Mouse (Mus musculus) heart, embryonic 14.5 days (tissue): ENCODE measurements at regions not wholly inside any gene's neighbourhood (a gene's known extent, or its start where the extent isn't known, plus 50 kb on each side); places are given as distances from the start of the nearest gene placed in this dataset.

Experiments used
- ATAC-seq: fragments of 200-750 bp; cut with Nextera tagmentation; 2 replicates; pipeline ENCODE4 v1.8.0; 2017; ENCODE audit warnings: low read depth, moderate TSS enrichment; ENCODE audit not compliant: insufficient number of reproducible peaks, insufficient read depth, low FRiP score
- H3K27ac ChIP-seq, 2 experiments: fragments of 200-500 bp in 1 of 2; fragments of 300-500 bp in 1 of 2; sonication (generic) in 1 of 2; replicated peaks in 1 of 2; 2 replicates each; pipeline ENCODE4 v1.5.1; 2012 to 2014; ENCODE audit warnings: low read depth in 2 of 2, low read length in 2 of 2, control low read depth in 1 of 2, mild to moderate bottlenecking in 1 of 2, mixed read lengths in 1 of 2; ENCODE audit not compliant: control insufficient read depth in 1 of 2, insufficient read depth in 1 of 2
- H3K27me3 ChIP-seq: fragments of 300-500 bp; sonication (generic); 2 replicates; pipeline ENCODE4 v1.6.1; 2014; ENCODE audit warnings: mild to moderate bottlenecking, low read length, control low read depth; ENCODE audit not compliant: control insufficient read depth, insufficient read depth
- H3K36me3 ChIP-seq: fragments of 300-500 bp; sonication (generic); 2 replicates; pipeline ENCODE4 v1.6.1; 2014; ENCODE audit warnings: mild to moderate bottlenecking, control low read depth, low read length, mixed read lengths; ENCODE audit not compliant: control insufficient read depth, insufficient read depth
- H3K4me1 ChIP-seq, 2 experiments: fragments of 200-500 bp in 1 of 2; fragments of 300-500 bp in 1 of 2; sonication (generic) in 1 of 2; 2 replicates each; pipeline ENCODE4 v1.6.1; 2012 to 2014; ENCODE audit warnings: low read length in 2 of 2, control low read depth in 1 of 2, mixed read lengths in 1 of 2; ENCODE audit not compliant: control insufficient read depth in 2 of 2, insufficient read depth in 2 of 2
- H3K4me2 ChIP-seq: fragments of 300-500 bp; sonication (generic); 2 replicates; pipeline ENCODE4 v1.6.1; 2014; ENCODE audit warnings: mild to moderate bottlenecking, low read length
- H3K4me3 ChIP-seq, 2 experiments: fragments of 200-500 bp in 1 of 2; fragments of 300-500 bp in 1 of 2; sonication (generic) in 1 of 2; 2 replicates each; pipeline ENCODE4 v1.5.1; 2012 to 2014; ENCODE audit warnings: low read length in 2 of 2, mild to moderate bottlenecking in 2 of 2, control low read depth in 1 of 2, low read depth in 1 of 2, moderate library complexity in 1 of 2; ENCODE audit not compliant: control insufficient read depth in 1 of 2, insufficient read depth in 1 of 2
- H3K9ac ChIP-seq: fragments of 300-500 bp; sonication (generic); 2 replicates; pipeline ENCODE4 v1.6.1; 2014; ENCODE audit warnings: mild to moderate bottlenecking, low read length
- H3K9me3 ChIP-seq: fragments of 300-500 bp; sonication (generic); 2 replicates; pipeline ENCODE4 v1.6.1; 2016; ENCODE audit warnings: low read length, control low read depth; ENCODE audit not compliant: control insufficient read depth
- WGBS: fragments of 180-500 bp; shearing (Covaris S2); extraction: QIAGEN DNeasy Blood & Tissue Kit; methylation state at CpG from one replicate; pipeline ENCODE4 v1.1.7; 2014; 5-methylcytosine and 5-hydroxymethylcytosine counted together

GRCm38 (mm10) chr13:99056432-99057292 is 72.3 kb upstream of the 1700024P04Rik start:
- Histone ChIP-seq H3K9me3 (no peaks in the 10 kb centered on the region), H3K36me3 (no peaks in the 10 kb centered on the region), H3K4me2 (no peak overlapping the region), H3K9ac (no peak overlapping the region), H3K27ac (no peak overlapping the region), H3K27me3 (no peaks in the 10 kb centered on the region), H3K4me1 (peaks cover 16 to 18% of the 10 kb centered on the region in 2 experiments), H3K4me3 (no peak overlapping the region)
- ATAC-seq = no peak
- WGBS = 73% methylated on average over 19 of the region's 19 CpGs

DNA sequence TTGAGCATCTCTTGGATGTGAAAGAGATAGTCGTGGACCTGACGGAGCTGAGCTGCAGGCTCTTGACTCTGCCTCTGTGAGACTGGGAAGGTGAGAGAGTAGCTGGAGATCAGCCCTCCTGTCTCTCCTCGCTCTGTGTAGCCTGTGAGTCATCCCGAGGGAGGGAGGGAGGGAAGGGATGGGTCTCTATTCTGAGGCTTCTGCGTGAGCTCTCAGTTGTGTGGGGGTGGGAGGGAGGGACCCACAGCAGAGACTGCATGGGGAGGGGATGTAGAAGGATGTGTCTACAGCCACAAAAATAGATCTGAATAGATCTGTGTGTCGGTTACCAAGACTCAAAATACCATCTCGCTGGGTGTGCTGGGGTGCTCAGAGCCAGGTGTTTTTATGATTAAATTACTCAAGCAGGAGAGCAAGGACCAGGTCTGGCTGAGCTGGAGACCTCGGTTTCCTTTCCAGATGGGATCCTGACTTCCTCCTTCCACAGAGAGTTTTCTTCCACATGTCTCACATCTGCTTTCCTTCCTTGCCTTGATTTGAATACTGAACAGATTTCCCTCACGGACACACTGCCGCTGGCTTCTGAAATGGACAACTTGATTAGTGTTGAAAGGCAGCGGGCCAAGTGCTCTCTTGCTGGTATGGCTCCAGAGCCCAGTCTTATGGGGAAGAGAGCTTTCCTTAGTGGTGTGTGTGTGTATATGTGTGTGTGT is 71.4 kb upstream of the 1700024P04Rik start:
- H3K27ac ChIP-seq = 0 out of 4 replicates have a peak overlapping the region, but pooled peaks of 1 of the 2 experiments have one; percentile 11
- H3K4me3 ChIP-seq = no peak overlapping the region
- H3K9me3 ChIP-seq = no peaks in the 10 kb centered on the region
- H3K4me1 ChIP-seq = peaks cover 16 to 18% of the 10 kb centered on the region in 2 experiments
- ATAC-seq = no peak; the same call in 1 of the 2 replicates
- H3K9ac ChIP-seq = no peak overlapping the region
- H3K36me3 ChIP-seq = no peaks in the 10 kb centered on the region
- H3K4me2 ChIP-seq = peak overlapping the region; percentile 22; the same call in 1 of the 2 replicates
- 16% methylated on average over 11 of the region's 11 CpGs for WGBS
- no peaks in the 10 kb centered on the region for H3K27me3 ChIP-seq

GRCm38 (mm10) chr13:99052076-99052475 is 67.7 kb upstream of the 1700024P04Rik start:
- Histone ChIP-seq H3K9me3 (no peaks in the 10 kb centered on the region), H3K4me1 (peaks cover 10 to 12% of the 10 kb centered on the region in 2 experiments), H3K27ac (no peak overlapping the region), H3K4me3 (no peak overlapping the region), H3K27me3 (no peaks in the 10 kb centered on the region), H3K4me2 (no peak overlapping the region), H3K36me3 (no peaks in the 10 kb centered on the region), H3K9ac (no peak overlapping the region)
- ATAC-seq = no peak
- 83% methylated on average over 1 of the region's 1 CpGs for WGBS

DNA sequence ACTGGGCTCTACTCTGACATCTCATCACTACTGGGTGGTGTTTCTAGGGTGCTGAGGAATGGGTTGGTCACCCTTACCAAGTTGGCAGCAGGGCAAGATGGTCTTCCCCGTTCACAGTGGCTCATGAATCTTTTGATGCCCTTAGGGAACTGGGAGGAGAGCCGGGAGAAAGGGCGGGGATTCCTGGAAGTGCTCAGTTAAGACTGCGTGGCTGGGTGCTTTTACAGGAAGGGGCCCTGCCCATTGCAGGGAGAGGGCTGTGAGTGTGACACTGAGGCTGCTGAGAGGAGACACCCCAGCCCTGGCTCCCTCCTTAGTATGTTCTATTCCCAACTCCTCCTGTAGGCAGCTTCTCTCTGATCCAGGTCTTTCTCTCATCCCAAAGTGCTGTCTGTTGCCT is 65.3 kb upstream of the 1700024P04Rik start:
- H3K9me3 ChIP-seq = no peaks in the 10 kb centered on the region
- H3K27me3 ChIP-seq = no peaks in the 10 kb centered on the region
- H3K27ac ChIP-seq = no peak overlapping the region
- no peak overlapping the region for H3K4me2 ChIP-seq
- no peak for ATAC-seq
- no peak overlapping the region for H3K4me3 ChIP-seq
- H3K4me1 ChIP-seq = no peaks in the 10 kb centered on the region
- H3K36me3 ChIP-seq = no peaks in the 10 kb centered on the region
- 40% methylated on average over 4 of the region's 4 CpGs for WGBS
- H3K9ac ChIP-seq = no peak overlapping the region

DNA sequence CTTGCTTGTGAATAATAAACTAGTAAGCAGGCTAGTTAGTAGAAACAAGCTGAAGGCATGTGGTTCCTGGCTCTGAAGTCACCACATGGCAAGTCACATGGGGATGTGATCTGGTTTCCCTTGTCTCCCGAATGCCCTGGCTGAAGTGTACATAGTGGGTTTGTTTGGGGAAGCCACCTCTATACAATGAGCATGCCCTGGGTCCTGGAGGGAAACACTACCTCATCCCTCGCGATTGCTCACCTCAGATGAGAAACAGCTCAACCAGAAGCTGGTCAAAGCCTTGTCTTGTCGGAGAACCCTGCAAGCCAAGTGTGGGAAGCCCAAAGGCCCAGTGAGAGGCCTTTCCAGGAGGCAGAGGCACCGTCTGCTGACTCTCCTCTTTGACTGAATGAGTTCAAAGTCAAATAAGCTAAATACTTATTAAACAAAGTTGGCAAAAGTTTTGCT is 64.3 kb upstream of the 1700024P04Rik start:
- no peak overlapping the region for H3K27ac ChIP-seq
- no peak for ATAC-seq
- 68% methylated on average over 5 of the region's 5 CpGs for WGBS
- no peak overlapping the region for H3K9ac ChIP-seq
- no peaks in the 10 kb centered on the region for H3K27me3 ChIP-seq
- no peaks in the 10 kb centered on the region for H3K4me1 ChIP-seq
- H3K9me3 ChIP-seq = no peaks in the 10 kb centered on the region
- no peaks in the 10 kb centered on the region for H3K36me3 ChIP-seq
- no peak overlapping the region for H3K4me3 ChIP-seq
- no peak overlapping the region for H3K4me2 ChIP-seq

DNA sequence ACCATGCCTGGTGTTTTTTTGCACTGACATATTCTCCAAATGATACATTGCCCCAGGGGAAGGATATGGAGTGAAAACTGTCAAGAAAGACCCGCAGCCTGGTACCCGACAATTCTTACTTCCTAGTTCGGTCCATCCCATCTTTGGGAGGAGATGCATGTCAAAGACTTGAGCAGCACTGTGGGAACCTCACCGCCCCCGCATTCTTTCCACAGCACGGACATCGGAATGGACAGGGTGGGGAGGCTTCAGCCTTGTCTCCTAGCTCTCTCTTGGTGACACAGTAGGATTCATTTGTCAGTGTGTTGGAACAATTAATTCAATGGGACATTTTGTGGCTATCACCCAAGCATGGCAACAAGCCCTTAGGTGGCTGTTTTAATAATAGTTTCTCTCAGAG is 62.9 kb upstream of the 1700024P04Rik start:
- Histone ChIP-seq H3K4me3 (no peak overlapping the region), H3K4me1 (no peaks in the 10 kb centered on the region), H3K4me2 (no peak overlapping the region), H3K27me3 (no peaks in the 10 kb centered on the region), H3K36me3 (no peaks in the 10 kb centered on the region), H3K27ac (no peak overlapping the region), H3K9ac (no peak overlapping the region), H3K9me3 (no peaks in the 10 kb centered on the region)
- ATAC-seq = no peak
- WGBS = 68% methylated on average over 7 of the region's 7 CpGs

DNA sequence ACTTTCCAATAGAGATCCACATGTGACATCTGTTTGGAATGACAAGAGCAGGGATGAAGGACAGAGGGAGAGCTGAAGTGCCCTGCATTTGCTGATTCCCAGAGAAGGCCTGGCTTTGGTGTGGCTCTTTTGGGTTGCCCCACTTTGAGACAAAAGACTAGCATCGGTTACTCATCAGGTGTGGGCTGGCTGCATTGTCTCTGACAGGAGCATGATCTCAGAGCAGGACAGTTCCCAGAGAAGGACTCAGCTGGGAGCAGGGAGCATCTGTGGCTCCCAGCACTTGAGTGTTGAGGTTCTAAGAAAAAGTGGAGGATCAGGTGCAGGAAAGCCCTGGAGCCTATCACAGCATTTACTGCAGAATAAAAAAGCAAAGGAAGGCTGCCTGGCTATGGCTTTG is 62.4 kb upstream of the 1700024P04Rik start:
- 68% methylated on average over 1 of the region's 1 CpGs for WGBS
- no peaks in the 10 kb centered on the region for H3K36me3 ChIP-seq
- no peak overlapping the region for H3K4me3 ChIP-seq
- H3K4me1 ChIP-seq = no peaks in the 10 kb centered on the region
- no peaks in the 10 kb centered on the region for H3K27me3 ChIP-seq
- no peak for ATAC-seq
- no peak overlapping the region for H3K27ac ChIP-seq
- H3K9ac ChIP-seq = no peak overlapping the region
- no peak overlapping the region for H3K4me2 ChIP-seq
- H3K9me3 ChIP-seq = no peaks in the 10 kb centered on the region
